Mouse (Mus musculus) MEL (cell line): ENCODE measurements around the gene Rsad2. TPM values are rescaled to one million over a fixed set of nuclear protein-coding genes. Genes with fewer than 3 reads are reported as not detected.
A peak's percentile ranks its signal among the peaks of the same experiment; 100 is the strongest.

Experiments
- DNase-seq: peaks from one replicate; pipeline ENCODE4 v3.0.0; 2011; ENCODE audit warnings: low read depth, low spot score
- H3K27ac ChIP-seq: 2 replicates; pipeline ENCODE4 v1.5.1; 2012; ENCODE audit warnings: low read depth, mild to moderate bottlenecking, control low read depth, low read length, moderate library complexity; ENCODE audit not compliant: control insufficient read depth
- H3K27me3 ChIP-seq, 2 experiments: fragments of 150-350 bp in 1 of 2; sonication (generic) in 1 of 2; 2 replicates each; pipeline ENCODE4 v1.6.1; 2012; ENCODE audit warnings: low read length in 2 of 2, mild to moderate bottlenecking in 2 of 2, improper control_type of control experiment in 1 of 2, moderate library complexity in 1 of 2; ENCODE audit not compliant: insufficient read depth in 2 of 2, control insufficient read depth in 1 of 2
- H3K36me3 ChIP-seq, 2 experiments: 2 replicates each; pipeline ENCODE4 v1.6.1; 2012 to 2014; ENCODE audit warnings: low read length in 2 of 2, improper control_type of control experiment in 1 of 2, inconsistent platforms in 1 of 2, mild to moderate bottlenecking in 1 of 2; ENCODE audit not compliant: insufficient read depth in 2 of 2, control insufficient read depth in 1 of 2
- H3K4me1 ChIP-seq, 2 experiments: fragments of 150-350 bp in 1 of 2; sonication (generic) in 1 of 2; 2 replicates each; pipeline ENCODE4 v1.6.1; 2012; ENCODE audit warnings: low read length in 2 of 2, improper control_type of control experiment in 1 of 2, mild to moderate bottlenecking in 1 of 2; ENCODE audit not compliant: insufficient read depth in 2 of 2, control insufficient read depth in 1 of 2
- H3K4me3 ChIP-seq, 2 experiments: fragments of 150-350 bp in 1 of 2; sonication (generic) in 1 of 2; 2 replicates each; pipeline ENCODE4 v1.5.1; 2012; ENCODE audit warnings: low read depth in 2 of 2, low read length in 2 of 2, mild to moderate bottlenecking in 2 of 2, moderate library complexity in 2 of 2, control low read depth in 1 of 2, improper control_type of control experiment in 1 of 2; ENCODE audit not compliant: control insufficient read depth in 1 of 2, insufficient read depth in 1 of 2
- H3K79me2 ChIP-seq: 2 replicates; pipeline ENCODE4 v1.6.1; 2012; ENCODE audit warnings: mild to moderate bottlenecking, low read length, moderate library complexity; ENCODE audit not compliant: control insufficient read depth, poor library complexity, insufficient read depth
- H3K9ac ChIP-seq: 2 replicates; pipeline ENCODE4 v1.6.1; 2012; ENCODE audit warnings: low read depth, mild to moderate bottlenecking, control low read depth, low read length, moderate library complexity; ENCODE audit not compliant: control insufficient read depth, poor library complexity, severe bottlenecking
- H3K9me3 ChIP-seq: fragments of 150-350 bp; sonication (generic); replicated peaks from 2 replicates; pipeline ENCODE4 v1.6.1; 2012; ENCODE audit warnings: mild to moderate bottlenecking, low read length, improper control_type of control experiment, moderate library complexity; ENCODE audit not compliant: insufficient read depth
- CTCF ChIP-seq, 3 experiments: IDR thresholded peaks in 2 of 3; conservative IDR thresholded peaks in 1 of 3; 2 replicates each; pipeline ENCODE4 v1.5.1; 2011 to 2012; ENCODE audit warnings: low read length in 3 of 3, low read depth in 2 of 3, mild to moderate bottlenecking in 2 of 3, improper control_type of control experiment in 1 of 3, inconsistent platforms in 1 of 3, mixed read lengths in 1 of 3, moderate library complexity in 1 of 3; ENCODE audit not compliant: control insufficient read depth in 1 of 3, insufficient read depth in 1 of 3, poor library complexity in 1 of 3, severe bottlenecking in 1 of 3
- ETS1 ChIP-seq: IDR thresholded peaks from 2 replicates; pipeline ENCODE4 v1.6.1; 2012; ENCODE audit warnings: low read depth, mild to moderate bottlenecking, inconsistent platforms, low read length, improper control_type of control experiment, moderate library complexity
- GABPA ChIP-seq: IDR thresholded peaks from 2 replicates; pipeline ENCODE4 v1.6.1; 2012; ENCODE audit warnings: low read depth, mild to moderate bottlenecking, inconsistent platforms, low read length, improper control_type of control experiment, moderate library complexity
- MAFK ChIP-seq: IDR thresholded peaks from 2 replicates; pipeline ENCODE4 v1.6.1; 2011; ENCODE audit warnings: low read depth, mild to moderate bottlenecking, low read length, improper control_type of control experiment, borderline replicate concordance
- MAX ChIP-seq: IDR thresholded peaks from 2 replicates; pipeline ENCODE4 v1.6.1; 2011; ENCODE audit warnings: low read length, improper control_type of control experiment
- MAZ ChIP-seq: IDR thresholded peaks from 2 replicates; pipeline ENCODE4 v1.6.1; 2012; ENCODE audit warnings: low read depth, mild to moderate bottlenecking, inconsistent platforms, low read length, improper control_type of control experiment
- MYC ChIP-seq: IDR thresholded peaks from 2 replicates; pipeline ENCODE4 v1.6.1; 2011; ENCODE audit warnings: low read depth, mild to moderate bottlenecking, low read length, improper control_type of control experiment, moderate library complexity
- POLR2A ChIP-seq, 2 experiments: IDR thresholded peaks; 2 replicates each; pipeline ENCODE4 v1.6.1; 2011 to 2012; ENCODE audit warnings: low read length in 2 of 2, mild to moderate bottlenecking in 2 of 2, control low read depth in 1 of 2, improper control_type of control experiment in 1 of 2, low read depth in 1 of 2, moderate library complexity in 1 of 2; ENCODE audit not compliant: control insufficient read depth in 1 of 2, insufficient read depth in 1 of 2, poor library complexity in 1 of 2
- RCOR1 ChIP-seq: IDR thresholded peaks from 2 replicates; pipeline ENCODE4 v1.6.1; 2012; ENCODE audit warnings: low read depth, mild to moderate bottlenecking, inconsistent platforms, low read length, improper control_type of control experiment
- TBP ChIP-seq: IDR thresholded peaks from 2 replicates; pipeline ENCODE4 v1.8.0; 2011; ENCODE audit warnings: low read depth, low read length, improper control_type of control experiment
- UBTF ChIP-seq: IDR thresholded peaks from 2 replicates; pipeline ENCODE4 v1.6.1; 2012; ENCODE audit warnings: low read depth, mild to moderate bottlenecking, inconsistent platforms, low read length, improper control_type of control experiment, moderate library complexity, borderline replicate concordance; ENCODE audit not compliant: insufficient read depth
- USF1 ChIP-seq: IDR thresholded peaks from 2 replicates; pipeline ENCODE4 v1.6.1; 2014; ENCODE audit warnings: low read depth, mild to moderate bottlenecking, inconsistent platforms, low read length, improper control_type of control experiment, moderate library complexity
- ZMIZ1 ChIP-seq: IDR thresholded peaks from 2 replicates; pipeline ENCODE4 v1.6.1; 2012; ENCODE audit warnings: low read depth, mild to moderate bottlenecking, inconsistent platforms, low read length, improper control_type of control experiment, moderate library complexity
- polyA plus RNA-seq, 2 experiments: library from polyadenylated mRNA; stranded (reverse) in 1 of 2; unstranded in 1 of 2; fragments of >175 nt in 1 of 2; fragments of >200 nt in 1 of 2; gene quantifications; 2 replicates each; pipeline versions ENCODE4 v1.2.1 to v1.2.4; 2012; ENCODE audit warnings: low replicate concordance in 2 of 2, low read depth in 1 of 2; ENCODE audit not compliant: insufficient read length in 2 of 2, insufficient read depth in 1 of 2, missing spikeins in 1 of 2
- total RNA-seq: library from RNA; depleted of rRNA; stranded (reverse); fragments of 300-350 nt; gene quantifications from 2 replicates; pipeline ENCODE4 v1.2.3, GENCODE M21; 2012; rRNA removed

The Rsad2 gene
- total RNA-seq (0.13 and 0.42 TPM in 2 replicates), polyA plus RNA-seq (under 1 TPM in 1 of 2 experiments, not detected in 1; 0.61 TPM)

DNA sequence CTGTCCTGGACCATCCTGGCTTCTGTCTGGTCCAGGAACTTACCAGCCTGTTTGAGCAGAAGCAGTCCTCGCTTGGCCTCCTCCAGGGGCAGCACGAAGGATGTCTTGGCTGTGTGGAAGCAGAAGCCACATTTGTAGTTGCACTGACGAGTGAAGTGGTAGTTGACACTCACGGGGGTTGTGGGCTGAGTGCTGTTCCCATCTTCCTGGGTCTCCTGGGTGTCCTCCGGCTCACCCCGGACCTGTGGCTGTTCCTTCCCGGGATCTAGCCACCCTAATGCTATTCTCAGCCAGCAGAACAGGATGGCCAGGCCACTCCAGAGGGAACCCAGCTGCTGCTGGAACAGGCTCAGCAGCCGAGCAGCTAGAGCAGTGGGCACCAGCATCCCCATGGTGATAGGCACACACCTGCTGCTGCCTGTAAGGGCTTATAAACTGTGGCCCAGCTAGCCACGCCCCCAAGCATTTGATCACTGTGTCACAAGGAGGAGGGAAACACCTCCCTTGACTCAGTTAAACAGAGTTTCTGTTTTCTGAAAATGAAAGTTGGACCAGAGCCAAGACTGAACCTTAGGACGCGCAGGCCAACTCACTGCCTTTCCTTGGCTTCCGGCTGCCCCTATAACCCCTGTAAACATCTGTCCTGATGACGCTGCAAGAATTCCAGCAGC, at the start of gene Rsad2:
Rsad2 (minus strand) TSS at position 425 of the 671 bp plus-strand sequence.
- Histone ChIP-seq H3K36me3 (no peaks in the 10 kb centered on the region), H3K79me2 (no peaks in the 10 kb centered on the region), H3K4me1 (no peaks in the 10 kb centered on the region), H3K4me3 (peak within 1 kb of the TSS; percentile 38 to 64), H3K27me3 (no peaks in the 10 kb centered on the region), H3K9me3 (no peaks in the 10 kb centered on the region), H3K9ac (no peak within 1 kb of the TSS), H3K27ac (no peak within 1 kb of the TSS)
- DNase-seq = peak; percentile 82
- peak; percentile 67; the same call in 1 of the 2 replicates for TF ChIP-seq ETS1
- no peak for TF ChIP-seq TBP

DNA sequence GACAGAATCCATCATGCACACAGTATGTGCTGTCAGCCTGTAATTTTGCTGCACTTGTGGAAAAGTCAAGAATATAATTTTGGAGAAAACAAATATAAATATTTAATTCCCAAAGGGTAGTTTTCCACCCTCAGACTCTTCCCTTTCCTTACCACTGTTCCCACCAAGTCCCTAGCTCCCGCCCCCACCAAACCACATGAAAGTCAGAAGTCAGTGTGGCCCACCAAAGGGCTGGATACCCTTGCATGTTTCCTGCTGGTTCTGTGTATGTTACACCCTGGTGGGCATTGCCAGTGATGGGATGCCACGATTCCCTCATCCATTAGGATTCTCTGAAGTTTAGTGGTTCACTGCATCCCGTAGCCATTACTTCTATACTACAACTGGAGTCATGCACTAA, 44.8 kb upstream of the Rsad2 start:
- H3K27me3 ChIP-seq = no peaks in the 10 kb centered on the region
- no peak overlapping the region for H3K9ac ChIP-seq
- H3K36me3 ChIP-seq = no peaks in the 10 kb centered on the region
- no peaks in the 10 kb centered on the region for H3K9me3 ChIP-seq
- no peak overlapping the region for H3K4me3 ChIP-seq
- H3K4me1 ChIP-seq = no peaks in the 10 kb centered on the region
- no peaks in the 10 kb centered on the region for H3K79me2 ChIP-seq
- DNase-seq = no peak
- TF ChIP-seq MAX (no peak), POLR2A (IDR thresholded peaks at IDR 0.05; ENCODE audit: control insufficient read depth in 1 of 2, insufficient read depth in 1 of 2, low read depth in 1 of 2, low read length in 2 of 2, poor library complexity in 1 of 2) (no peak), USF1 (no peak), RCOR1 (no peak), TBP (no peak), ZMIZ1 (no peak), GABPA (no peak), MAFK (no peak), MYC (no peak), UBTF (no peak), MAZ (no peak)
- no peak overlapping the region for H3K27ac ChIP-seq

DNA sequence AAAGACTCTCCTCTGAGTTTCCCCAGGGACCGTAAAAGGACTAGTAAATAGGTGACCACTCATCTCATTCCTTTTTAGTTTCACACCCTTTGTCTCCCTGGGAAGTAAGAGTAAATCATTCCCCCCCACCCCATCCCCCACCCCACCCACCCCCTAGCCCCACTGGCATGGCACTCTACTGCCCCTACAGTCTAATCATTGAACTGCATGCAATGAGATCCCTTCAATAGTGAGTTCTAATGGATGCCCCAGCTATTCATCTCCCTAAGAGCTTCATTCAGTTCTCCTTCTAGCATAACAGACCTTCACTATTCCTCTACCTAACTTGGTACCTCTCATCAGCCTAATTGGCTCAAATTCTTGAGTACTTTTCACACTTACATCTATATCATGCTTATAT, 33.7 kb upstream of the Rsad2 start:
- TF ChIP-seq CTCF (IDR thresholded peaks at IDR 0.05 in 2 of 3, conservative IDR thresholded peaks at IDR 0.05 in 1 of 3; ENCODE audit: control insufficient read depth in 1 of 3, insufficient read depth in 1 of 3, low read depth in 2 of 3, low read length in 3 of 3, poor library complexity in 1 of 3, severe bottlenecking in 1 of 3) (0 out of 6 replicates have a peak, but pooled peaks of 1 of the 3 experiments have one; percentile 8), GABPA (no peak)
- Histone ChIP-seq H3K4me1 (no peaks in the 10 kb centered on the region), H3K27me3 (no peaks in the 10 kb centered on the region), H3K27ac (no peak overlapping the region), H3K4me3 (no peak overlapping the region), H3K9me3 (no peaks in the 10 kb centered on the region), H3K79me2 (no peaks in the 10 kb centered on the region), H3K9ac (no peak overlapping the region), H3K36me3 (no peaks in the 10 kb centered on the region)
- no peak for DNase-seq
